Mouse (Mus musculus) erythroblast, embryonic 14.5 days (primary cell): ENCODE data around the gene Gas7.

Experiments
- GATA1 ChIP-seq: IDR thresholded peaks from 2 replicates; pipeline ENCODE4 v1.6.1; 2012; ENCODE audit warnings: low read length, inconsistent platforms, mixed read lengths
- TAL1 ChIP-seq: IDR thresholded peaks from 3 replicates; pipeline ENCODE4 v1.6.1; 2012; ENCODE audit warnings: low read length, inconsistent platforms, mixed read lengths

DNA sequence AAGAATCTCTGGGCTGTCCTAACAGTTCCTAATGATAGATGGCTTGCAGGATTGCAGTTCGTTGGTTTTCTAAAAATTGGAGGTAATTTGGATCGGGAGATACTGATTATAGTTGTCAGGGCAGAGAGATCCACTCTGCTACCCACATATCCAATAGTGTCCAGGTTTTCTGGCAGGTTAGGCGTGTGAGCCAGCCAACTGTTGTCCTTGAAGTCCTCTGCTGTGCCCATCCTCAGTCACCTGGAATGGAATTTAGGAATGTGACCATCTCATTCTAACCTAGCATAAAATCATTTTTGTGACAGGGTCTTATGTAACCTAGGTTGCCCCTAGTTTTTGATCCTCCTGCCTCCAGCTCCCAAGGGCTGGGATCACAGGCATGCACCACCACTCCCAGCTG is 188.2 kb downstream of the Gas7 start:
- no peak for TF ChIP-seq GATA1
- TF ChIP-seq TAL1 = no peak
